Mouse (Mus musculus) neural tube, embryonic 13.5 days (tissue): Measurements from ENCODE around the gene Fam149b. TPM values are rescaled to one million over a fixed set of nuclear protein-coding genes. Genes with fewer than 3 reads are reported as not detected.

Experiments
- ATAC-seq: fragments of 200-750 bp; cut with Nextera tagmentation; 2 replicates; pipeline ENCODE4 v1.8.0; 2017; ENCODE audit warnings: low read depth, mild to moderate bottlenecking, moderate TSS enrichment, moderate library complexity
- H3K27ac ChIP-seq: fragments of 300-500 bp; sonication (generic); replicated peaks from 2 replicates; pipeline ENCODE4 v1.5.1; 2015; ENCODE audit warnings: moderate library complexity, mild to moderate bottlenecking, inconsistent platforms
- H3K27me3 ChIP-seq: fragments of 300-500 bp; sonication (generic); 2 replicates; pipeline ENCODE4 v1.6.1; 2015; ENCODE audit warnings: mild to moderate bottlenecking, inconsistent platforms
- H3K36me3 ChIP-seq: fragments of 300-500 bp; sonication (generic); 2 replicates; pipeline ENCODE4 v1.6.1; 2015; ENCODE audit warnings: mild to moderate bottlenecking, inconsistent platforms
- H3K4me1 ChIP-seq: fragments of 300-500 bp; sonication (generic); replicated peaks from 2 replicates; pipeline ENCODE4 v1.6.1; 2015; ENCODE audit warnings: inconsistent platforms
- H3K4me2 ChIP-seq: fragments of 300-500 bp; sonication (generic); 2 replicates; pipeline ENCODE4 v1.6.1; 2015; ENCODE audit warnings: inconsistent platforms, mild to moderate bottlenecking, moderate library complexity
- H3K4me3 ChIP-seq: fragments of 300-500 bp; sonication (generic); 2 replicates; pipeline ENCODE4 v1.5.1; 2015; ENCODE audit warnings: mild to moderate bottlenecking, inconsistent platforms
- H3K9ac ChIP-seq: fragments of 300-500 bp; sonication (generic); 2 replicates; pipeline ENCODE4 v1.6.1; 2015; ENCODE audit warnings: moderate library complexity, mild to moderate bottlenecking, inconsistent platforms
- H3K9me3 ChIP-seq: fragments of 300-500 bp; sonication (generic); 2 replicates; pipeline ENCODE4 v1.6.1; 2016; ENCODE audit warnings: inconsistent platforms
- WGBS: fragments of 180-500 bp; shearing (Covaris S2); methylation state at CpG from one replicate; pipeline ENCODE4 v1.1.7; 2015; 5-methylcytosine and 5-hydroxymethylcytosine counted together
- polyA plus RNA-seq: library from polyadenylated mRNA; unstranded; fragments of >200 nt; fragmentation: Nextera tagmentation; extraction: Ambion mirVana; gene quantifications from 2 replicates; pipeline ENCODE4 v1.2.1, GENCODE M21; 2015

Fam149b gene
- polyA plus RNA-seq, 1 experiment from 2014 or later: 45.4 TPM

DNA sequence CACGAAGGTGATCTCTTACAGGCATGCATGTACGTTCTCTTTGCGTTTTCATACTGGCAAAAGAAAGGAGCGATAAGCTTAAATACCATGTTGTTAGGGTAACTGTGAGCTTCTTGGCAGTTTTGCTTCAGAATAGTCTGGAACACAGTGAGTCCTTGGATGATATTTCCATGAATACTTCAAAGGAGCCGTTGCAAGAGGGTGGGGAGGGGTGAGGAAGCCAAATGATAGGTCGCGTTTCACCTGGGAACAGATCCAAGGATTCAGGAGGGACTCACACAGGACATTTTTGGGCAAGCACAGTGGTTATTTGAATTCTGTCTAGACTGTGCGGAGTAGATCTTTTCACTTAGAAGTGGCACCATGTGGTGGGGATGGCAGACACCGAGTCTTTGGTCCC lies 49.3 kb downstream of the Fam149b start:
- H3K27me3 ChIP-seq: no peaks in the 10 kb centered on the region
- no peak overlapping the region for H3K27ac ChIP-seq
- H3K9me3 ChIP-seq: no peaks in the 10 kb centered on the region
- no peaks in the 10 kb centered on the region for H3K36me3 ChIP-seq
- no peak for ATAC-seq
- H3K4me1 ChIP-seq: peaks cover 15% of the 10 kb centered on the region
- no peak overlapping the region for H3K4me3 ChIP-seq
- no peak overlapping the region for H3K9ac ChIP-seq
- H3K4me2 ChIP-seq: no peak overlapping the region
- WGBS: 85% methylated on average over 9 of the region's 9 CpGs

DNA sequence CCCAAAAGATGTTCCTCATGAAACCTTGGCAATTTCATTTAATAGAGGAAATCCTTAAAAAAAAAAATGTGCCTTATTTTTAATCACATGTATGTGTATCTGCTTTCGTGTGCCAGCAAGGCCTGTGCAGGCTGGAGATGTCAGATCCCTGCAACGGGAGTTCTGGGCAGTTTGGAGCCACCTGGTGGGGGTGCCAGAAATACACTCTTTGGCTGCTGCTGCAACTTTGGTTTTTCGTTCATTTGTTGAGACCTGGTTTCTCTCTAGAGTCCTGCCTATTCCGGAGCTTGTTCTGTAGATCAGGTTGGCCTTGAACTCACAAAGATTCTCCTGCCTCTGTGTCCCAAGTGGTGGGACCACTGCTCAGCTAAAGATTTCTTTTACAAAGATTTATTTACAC lies 50.9 kb downstream of the Fam149b start:
- H3K4me3 ChIP-seq: no peak overlapping the region
- H3K27ac ChIP-seq: no peak overlapping the region
- H3K27me3 ChIP-seq: no peaks in the 10 kb centered on the region
- H3K9me3 ChIP-seq: no peaks in the 10 kb centered on the region
- no peak for ATAC-seq
- WGBS: 44% methylated on average over 4 of the region's 4 CpGs
- no peaks in the 10 kb centered on the region for H3K36me3 ChIP-seq
- H3K4me2 ChIP-seq: no peak overlapping the region
- H3K4me1 ChIP-seq: peaks cover 6% of the 10 kb centered on the region; the same call in 1 of the 2 replicates
- no peak overlapping the region for H3K9ac ChIP-seq

DNA sequence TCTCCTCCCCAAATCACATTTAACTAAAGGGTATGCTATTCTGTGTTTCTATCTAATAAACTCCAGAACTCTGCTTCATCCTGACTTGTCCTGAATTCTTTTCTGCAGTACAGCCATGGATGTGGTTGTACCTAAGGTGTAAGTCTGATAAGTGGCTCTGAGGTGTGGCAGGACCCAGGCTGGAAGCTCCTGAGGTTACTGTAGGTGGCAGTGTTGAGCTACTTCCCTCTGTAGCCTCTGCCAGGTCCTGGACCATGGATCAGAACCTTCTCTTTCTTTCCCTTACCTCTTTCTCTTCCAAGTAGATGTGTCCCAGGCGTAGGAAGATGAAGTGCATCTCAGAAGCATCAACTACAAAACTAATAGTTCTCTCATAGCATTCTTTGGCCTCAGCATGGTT lies 52.1 kb downstream of the Fam149b start:
- H3K4me3 ChIP-seq: no peak overlapping the region
- H3K9me3 ChIP-seq: no peaks in the 10 kb centered on the region
- 79% methylated on average over 1 of the region's 1 CpGs for WGBS
- H3K9ac ChIP-seq: no peak overlapping the region
- no peak for ATAC-seq
- no peaks in the 10 kb centered on the region for H3K27me3 ChIP-seq
- H3K36me3 ChIP-seq: no peaks in the 10 kb centered on the region
- no peaks in the 10 kb centered on the region for H3K4me1 ChIP-seq
- no peak overlapping the region for H3K27ac ChIP-seq
- no peak overlapping the region for H3K4me2 ChIP-seq

DNA sequence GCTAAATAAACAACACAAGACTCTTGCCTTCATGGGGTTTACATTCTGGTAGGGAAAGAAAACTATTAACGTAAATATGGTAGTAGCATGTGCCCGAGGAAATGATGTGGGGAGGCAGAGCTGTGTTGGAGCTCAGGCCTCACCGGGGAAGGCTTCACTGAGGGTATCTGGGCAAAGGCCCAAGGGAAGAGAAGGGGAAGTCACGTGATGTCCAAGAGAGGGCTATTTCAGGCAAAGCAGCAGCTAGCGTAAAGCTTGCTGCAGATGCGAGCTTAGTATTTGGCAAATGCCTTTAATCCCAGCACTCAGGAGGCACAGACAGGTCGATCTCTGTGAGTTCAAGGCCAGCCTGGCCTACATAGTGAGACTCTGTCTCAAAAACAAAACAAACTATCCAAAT lies 74.3 kb downstream of the Fam149b start:
- Histone ChIP-seq H3K4me2 (no peak overlapping the region), H3K36me3 (no peaks in the 10 kb centered on the region), H3K9me3 (no peaks in the 10 kb centered on the region), H3K27me3 (no peaks in the 10 kb centered on the region), H3K4me3 (no peak overlapping the region), H3K9ac (no peak overlapping the region), H3K27ac (no peak overlapping the region), H3K4me1 (0 out of 2 replicates have a peak, but pooled peaks cover 4% of the 10 kb centered on the region)
- 78% methylated on average over 7 of the region's 7 CpGs for WGBS
- ATAC-seq: no peak

DNA sequence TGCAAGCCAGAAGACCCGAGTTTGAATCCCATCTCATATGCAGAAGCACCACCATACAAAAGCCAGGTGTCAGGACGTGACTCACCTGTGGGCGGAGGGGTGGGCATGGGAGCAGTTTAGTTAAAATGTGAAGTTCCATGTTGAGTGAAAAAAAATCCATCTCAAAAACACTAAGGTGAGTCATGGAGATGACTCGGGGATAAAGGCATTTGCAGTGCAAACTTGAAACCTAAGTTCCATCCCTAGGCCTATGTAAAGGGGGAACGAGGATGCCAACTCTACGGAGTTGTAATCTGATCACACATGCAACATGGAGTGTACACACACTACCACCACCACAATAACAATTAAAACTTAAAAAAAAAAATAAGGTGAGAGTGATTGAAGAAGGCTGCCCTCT lies 75.1 kb downstream of the Fam149b start:
- H3K4me1 ChIP-seq: 0 out of 2 replicates have a peak, but pooled peaks cover 4% of the 10 kb centered on the region
- H3K4me2 ChIP-seq: no peak overlapping the region
- no peak for ATAC-seq
- H3K27ac ChIP-seq: no peak overlapping the region
- no peak overlapping the region for H3K9ac ChIP-seq
- no peaks in the 10 kb centered on the region for H3K27me3 ChIP-seq
- H3K36me3 ChIP-seq: no peaks in the 10 kb centered on the region
- no peaks in the 10 kb centered on the region for H3K9me3 ChIP-seq
- no peak overlapping the region for H3K4me3 ChIP-seq
- 95% methylated on average over 6 of the region's 6 CpGs for WGBS

DNA sequence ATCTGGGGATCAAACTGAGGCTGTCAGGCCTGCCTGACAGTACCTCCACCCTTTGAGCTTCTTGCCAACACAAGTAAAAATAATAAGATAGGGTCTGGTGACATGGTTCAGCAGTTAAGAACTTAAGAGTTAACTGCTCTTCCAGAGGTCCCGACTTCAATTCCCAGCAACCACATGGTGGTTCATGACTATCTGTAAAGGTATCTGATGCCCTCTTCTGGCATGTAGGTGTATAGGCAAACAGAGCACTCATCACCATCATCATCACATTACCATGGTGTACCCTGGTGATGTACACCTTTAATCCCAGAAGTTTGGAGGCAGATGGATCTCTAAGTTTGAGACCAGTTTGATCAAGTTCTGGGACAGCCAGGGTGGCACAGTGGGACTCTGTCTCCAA lies 80.6 kb downstream of the Fam149b start:
- no peaks in the 10 kb centered on the region for H3K36me3 ChIP-seq
- no peak overlapping the region for H3K4me2 ChIP-seq
- no peaks in the 10 kb centered on the region for H3K9me3 ChIP-seq
- no peaks in the 10 kb centered on the region for H3K27me3 ChIP-seq
- no peak for ATAC-seq
- no peak overlapping the region for H3K4me3 ChIP-seq
- no peak overlapping the region for H3K9ac ChIP-seq
- H3K27ac ChIP-seq: no peak overlapping the region
- 39% methylated on average over 1 of the region's 1 CpGs for WGBS
- 0 out of 2 replicates have a peak, but pooled peaks cover 4% of the 10 kb centered on the region for H3K4me1 ChIP-seq

DNA sequence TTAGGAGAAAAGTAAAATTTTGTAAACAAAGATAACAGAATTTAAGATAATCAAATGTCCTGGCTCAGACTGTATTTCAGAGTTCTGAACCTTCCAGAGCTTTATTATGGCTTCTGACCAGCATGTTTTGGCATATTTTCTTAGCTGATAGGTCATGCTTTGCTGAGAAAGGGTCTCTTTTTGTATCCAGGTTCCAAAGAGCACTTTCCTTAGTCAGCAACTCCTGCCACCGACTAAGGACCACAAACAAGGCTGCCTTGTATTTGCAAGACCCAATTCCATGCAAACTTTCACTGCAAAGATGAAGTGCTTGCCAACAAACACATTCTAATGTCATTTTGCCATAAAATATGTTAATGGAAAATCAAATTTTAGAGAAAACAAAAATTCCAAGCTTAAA lies 81.9 kb downstream of the Fam149b start:
- WGBS: 51% methylated on average over 1 of the region's 1 CpGs
- no peak overlapping the region for H3K4me3 ChIP-seq
- no peaks in the 10 kb centered on the region for H3K9me3 ChIP-seq
- H3K4me2 ChIP-seq: no peak overlapping the region
- H3K36me3 ChIP-seq: no peaks in the 10 kb centered on the region
- ATAC-seq: no peak
- H3K9ac ChIP-seq: no peak overlapping the region
- 0 out of 2 replicates have a peak, but pooled peaks cover 4% of the 10 kb centered on the region for H3K4me1 ChIP-seq
- no peak overlapping the region for H3K27ac ChIP-seq
- no peaks in the 10 kb centered on the region for H3K27me3 ChIP-seq

DNA sequence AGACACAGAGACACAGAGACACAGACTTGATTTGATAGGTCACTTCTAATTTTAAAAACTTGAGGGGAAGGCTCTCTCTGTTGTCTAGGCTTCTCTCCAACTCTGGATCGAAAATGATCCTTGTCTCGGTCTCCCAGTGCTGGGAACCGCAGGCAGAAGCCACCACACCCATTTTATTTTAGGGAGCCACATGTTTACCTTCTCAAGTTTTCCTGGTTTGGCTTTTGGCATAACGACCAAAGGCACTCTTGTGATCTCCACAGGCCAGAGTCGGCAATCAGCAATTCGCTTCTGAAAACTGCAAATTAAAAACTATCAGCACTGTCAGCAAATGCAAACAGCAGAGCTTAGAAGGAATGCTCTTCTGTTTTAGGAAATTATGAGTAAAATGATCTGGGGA lies 83.8 kb downstream of the Fam149b start:
- Histone ChIP-seq H3K4me3 (no peak overlapping the region), H3K4me1 (no peaks in the 10 kb centered on the region), H3K27ac (no peak overlapping the region), H3K36me3 (no peaks in the 10 kb centered on the region), H3K9me3 (no peaks in the 10 kb centered on the region), H3K4me2 (no peak overlapping the region), H3K9ac (no peak overlapping the region), H3K27me3 (no peaks in the 10 kb centered on the region)
- no peak for ATAC-seq
- WGBS: 83% methylated on average over 6 of the region's 6 CpGs

DNA sequence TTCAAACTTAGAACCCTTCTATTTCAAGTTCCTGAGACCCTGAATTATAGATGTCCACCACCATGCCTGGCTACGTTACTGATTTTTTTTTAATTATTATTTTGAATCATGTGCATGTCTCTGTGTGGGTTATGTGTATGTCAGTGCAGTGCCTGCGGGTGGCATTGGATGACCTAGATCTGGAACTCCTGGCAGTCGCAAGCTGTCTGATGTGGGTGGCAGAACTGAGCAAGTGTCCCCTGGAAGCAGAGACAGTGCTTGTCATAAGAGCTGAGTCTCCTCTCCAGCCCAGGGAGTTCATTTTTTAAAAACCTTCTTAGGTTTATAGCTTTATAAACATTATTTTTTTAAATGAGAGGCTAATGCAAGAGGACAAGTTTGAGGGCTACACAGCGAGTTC lies 84.5 kb downstream of the Fam149b start:
- H3K4me1 ChIP-seq: no peaks in the 10 kb centered on the region
- no peak overlapping the region for H3K27ac ChIP-seq
- no peak for ATAC-seq
- H3K4me3 ChIP-seq: no peak overlapping the region
- H3K36me3 ChIP-seq: no peaks in the 10 kb centered on the region
- H3K9me3 ChIP-seq: no peaks in the 10 kb centered on the region
- no peak overlapping the region for H3K4me2 ChIP-seq
- no peak overlapping the region for H3K9ac ChIP-seq
- no peaks in the 10 kb centered on the region for H3K27me3 ChIP-seq
- 86% methylated on average over 4 of the region's 4 CpGs for WGBS

Other genes with a start within 250 kb of the Fam149b start
- gene Saysd1, start 209.6 kb upstream of the Fam149b start, polyA plus RNA-seq: 12.3 and 14.3 TPM in 2 replicates
- gene Kcnk5, start 166.4 kb upstream of the Fam149b start, polyA plus RNA-seq: 3.4 and 3.9 TPM in 2 replicates
- 0.22 TPM in 1 of 2 replicates, not detected in the other for gene Kcnk16, start 79.0 kb upstream of the Fam149b start, polyA plus RNA-seq
- gene Nudt13, start 53.5 kb upstream of the Fam149b start, polyA plus RNA-seq: 10.5 and 13.0 TPM in 2 replicates
- gene Ecd, start within 50 bp of the Fam149b start, polyA plus RNA-seq: 53.7 and 59.7 TPM in 2 replicates
- gene Dnajc9, start 40.7 kb downstream of the Fam149b start, polyA plus RNA-seq: 109 and 122 TPM in 2 replicates
- gene Mrps16, start 45.5 kb downstream of the Fam149b start, polyA plus RNA-seq: 67.1 and 70.1 TPM in 2 replicates
- 0.81 and 1.2 TPM in 2 replicates for gene Cfap70, start 104.1 kb downstream of the Fam149b start, polyA plus RNA-seq
- gene Anxa7, start 132.0 kb downstream of the Fam149b start, polyA plus RNA-seq: 16.8 and 17.1 TPM in 2 replicates
- 0.74 and 0.75 TPM in 2 replicates for gene Mss51, start 148.7 kb downstream of the Fam149b start, polyA plus RNA-seq
- 77.6 and 81.1 TPM in 2 replicates for gene Ppp3cb, start 198.4 kb downstream of the Fam149b start, polyA plus RNA-seq